Mouse (Mus musculus): ENCODE results near the gene Zfp341.

DNA sequence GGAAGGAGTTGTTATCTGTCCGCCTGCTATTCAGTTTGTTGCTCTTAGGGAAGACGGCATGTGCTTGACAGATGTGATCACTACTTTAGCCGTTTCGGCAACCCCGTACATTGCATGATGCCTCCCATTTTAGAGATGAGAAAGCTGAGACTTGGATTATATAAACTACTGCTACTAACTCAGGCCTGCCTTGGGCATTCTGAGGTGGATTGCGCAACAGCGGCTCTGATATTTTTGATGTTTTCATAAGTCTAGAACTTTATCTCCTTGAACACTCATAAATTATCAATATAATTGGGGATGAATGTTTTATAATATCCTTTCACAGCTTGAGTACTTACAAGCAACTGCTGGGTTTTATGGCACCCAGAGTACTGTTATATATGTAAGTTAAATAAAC is 55.6 kb downstream of the Zfp341 start:
- TF ChIP-seq CTCF (IDR thresholded peaks at IDR 0.05; ENCODE audit: low read depth) = no peak
- no peak for TF ChIP-seq EP300 (IDR thresholded peaks at IDR 0.05; ENCODE audit: low read depth)
